ENCODE assay signal across 12 mouse cellular contexts in the genomic region with DNA sequence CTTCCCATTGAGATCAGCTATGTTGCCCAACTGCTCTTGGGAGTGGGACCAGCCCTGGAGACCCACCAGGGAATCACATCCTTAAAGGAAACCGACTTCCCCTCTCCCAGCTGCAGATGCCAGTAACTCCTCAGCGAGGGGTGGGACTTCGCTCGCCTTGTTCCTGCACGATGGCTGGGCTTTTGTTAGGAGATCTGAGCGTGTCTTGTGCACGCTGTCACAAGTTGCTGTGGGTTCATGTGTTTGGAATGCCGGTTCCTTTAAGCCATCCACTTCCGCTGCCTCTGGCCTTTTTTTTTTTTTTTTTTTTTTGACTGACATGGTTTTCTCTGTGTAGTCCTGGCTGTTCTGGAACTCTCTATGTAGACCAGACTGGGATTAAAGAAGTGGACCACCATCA.
"Had no signal": no experiment of that assay in that cellular context is flagged by ENCODE, and none has a peak within 500 bp of the region (broad histone marks: within the 10 kb centered on the region; RNA-seq: fewer than 3 reads in every experiment).

No protein-coding gene starts in this region.

- ATAC-seq: inflammation-experienced regulatory T-cells, adult 6 months; intestine, postnatal 0 days; liver, postnatal 0 days; midbrain, embryonic 13.5 days had no signal

- H3K9ac ChIP-seq: limb, embryonic 12.5 days; liver, embryonic 13.5 days; liver, postnatal 0 days; midbrain, embryonic 13.5 days had no signal

- H3K36me3 ChIP-seq: liver, embryonic 13.5 days had no signal

- H3K27ac ChIP-seq: limb, embryonic 12.5 days; liver, embryonic 13.5 days; midbrain, embryonic 13.5 days had no signal

- H3K4me2 ChIP-seq: limb, embryonic 12.5 days; liver, embryonic 13.5 days; midbrain, embryonic 13.5 days had no signal

- H3K9me3 ChIP-seq: limb, embryonic 12.5 days; liver, embryonic 13.5 days; midbrain, embryonic 13.5 days had no signal

- DNase-seq: kidney, adult 8-10 months; kidney, postnatal 25 days; layer of hippocampus, postnatal 36 days; liver; liver, embryonic 13.5 days; liver, postnatal 0 days; right cerebral cortex, postnatal 25 days; thymus, postnatal 4 days had no signal

- H3K27me3 ChIP-seq: limb, embryonic 12.5 days; liver, embryonic 13.5 days; midbrain, embryonic 13.5 days had no signal

- H3K4me3 ChIP-seq: limb, embryonic 12.5 days; liver, embryonic 13.5 days; midbrain, embryonic 13.5 days had no signal
